Mouse (Mus musculus) ES-Bruce4 (cell line): ENCODE measurements around the gene Pdzd2. TPM values are rescaled to one million over a fixed set of nuclear protein-coding genes. Genes with fewer than 3 reads are reported as not detected.

Source experiments
- H3K27ac ChIP-seq: 2 replicates; pipeline ENCODE4 v1.5.1; 2012; ENCODE audit warnings: low read length, inconsistent platforms; ENCODE audit not compliant: insufficient read depth
- H3K27me3 ChIP-seq: 2 replicates; pipeline ENCODE4 v1.6.1; 2012; ENCODE audit warnings: mild to moderate bottlenecking, low read length, inconsistent platforms; ENCODE audit not compliant: control insufficient read depth, poor library complexity, insufficient read depth, severe bottlenecking
- H3K36me3 ChIP-seq: 2 replicates; pipeline ENCODE4 v1.6.1; 2012; ENCODE audit warnings: inconsistent platforms, mild to moderate bottlenecking, low read length, moderate library complexity; ENCODE audit not compliant: control insufficient read depth, poor library complexity, insufficient read depth, severe bottlenecking
- H3K4me1 ChIP-seq: one replicate; pipeline ENCODE4 v1.8.1; 2011; ENCODE audit warnings: low read length; ENCODE audit not compliant: control insufficient read depth, insufficient read depth
- H3K4me3 ChIP-seq: 2 replicates; pipeline ENCODE4 v1.5.1; 2011; ENCODE audit warnings: low read depth, mild to moderate bottlenecking, low read length
- H3K9ac ChIP-seq: 2 replicates; pipeline ENCODE4 v1.6.1; 2012; ENCODE audit warnings: low read depth, mild to moderate bottlenecking, inconsistent platforms; ENCODE audit not compliant: poor library complexity, severe bottlenecking
- H3K9me3 ChIP-seq: replicated peaks from 2 replicates; pipeline ENCODE4 v1.6.1; 2012; ENCODE audit warnings: mild to moderate bottlenecking, low read length, inconsistent platforms; ENCODE audit not compliant: control insufficient read depth, poor library complexity, insufficient read depth, severe bottlenecking
- CTCF ChIP-seq: IDR thresholded peaks from one replicate; pipeline ENCODE4 v1.8.1; 2011; ENCODE audit warnings: low read depth, low read length
- EP300 ChIP-seq: IDR thresholded peaks from 2 replicates; pipeline ENCODE4 v1.6.1; 2011; ENCODE audit warnings: low read depth, low read length; ENCODE audit not compliant: insufficient read depth
- POLR2A ChIP-seq: IDR thresholded peaks from one replicate; pipeline ENCODE4 v1.8.1; 2011; ENCODE audit warnings: low read length; ENCODE audit not compliant: insufficient read depth
- polyA plus RNA-seq: library from polyadenylated mRNA; stranded (reverse); fragments of >200 nt; gene quantifications from 2 replicates; pipeline ENCODE4 v1.2.4, GENCODE M21; 2011; ENCODE audit warnings: low read depth; ENCODE audit not compliant: missing spikeins, insufficient read depth, insufficient read length

The Pdzd2 gene
- polyA plus RNA-seq, 1 experiment: 7.3 TPM

- TF ChIP-seq POLR2A: no peak
- no peak for TF ChIP-seq CTCF
- no peak for TF ChIP-seq EP300
- no peak overlapping the region for H3K4me3 ChIP-seq
- H3K9me3 ChIP-seq: no peaks in the 10 kb centered on the region
- no peak overlapping the region for H3K27ac ChIP-seq
- H3K36me3 ChIP-seq: no peaks in the 10 kb centered on the region
- no peaks in the 10 kb centered on the region for H3K4me1 ChIP-seq
- no peak overlapping the region for H3K9ac ChIP-seq
- no peaks in the 10 kb centered on the region for H3K27me3 ChIP-seq
Observed at GRCm38 (mm10) chr15:12470900-12471838, 268.6 kb downstream of the Pdzd2 start.

GRCm38 (mm10) chr15:12468625-12469024 is 271.1 kb downstream of the Pdzd2 start:
- TF ChIP-seq POLR2A: no peak
- TF ChIP-seq EP300: no peak
- no peak for TF ChIP-seq CTCF
- Histone ChIP-seq H3K36me3 (no peaks in the 10 kb centered on the region), H3K27me3 (no peaks in the 10 kb centered on the region), H3K27ac (no peak overlapping the region), H3K4me3 (no peak overlapping the region), H3K9ac (no peak overlapping the region), H3K4me1 (no peaks in the 10 kb centered on the region), H3K9me3 (no peaks in the 10 kb centered on the region)

GRCm38 (mm10) chr15:12465748-12466147 is 274.0 kb downstream of the Pdzd2 start:
- H3K27ac ChIP-seq: no peak overlapping the region
- no peaks in the 10 kb centered on the region for H3K36me3 ChIP-seq
- H3K9me3 ChIP-seq: no peaks in the 10 kb centered on the region
- no peaks in the 10 kb centered on the region for H3K27me3 ChIP-seq
- no peaks in the 10 kb centered on the region for H3K4me1 ChIP-seq
- no peak for TF ChIP-seq CTCF
- TF ChIP-seq POLR2A: no peak
- TF ChIP-seq EP300: no peak
- H3K4me3 ChIP-seq: no peak overlapping the region
- no peak overlapping the region for H3K9ac ChIP-seq

GRCm38 (mm10) chr15:12456808-12457207 is 282.9 kb downstream of the Pdzd2 start:
- TF ChIP-seq POLR2A: no peak
- no peak for TF ChIP-seq CTCF
- TF ChIP-seq EP300: no peak
- Histone ChIP-seq H3K27ac (no peak overlapping the region), H3K4me3 (no peak overlapping the region), H3K9me3 (no peaks in the 10 kb centered on the region), H3K9ac (no peak overlapping the region), H3K36me3 (no peaks in the 10 kb centered on the region), H3K27me3 (no peaks in the 10 kb centered on the region), H3K4me1 (no peaks in the 10 kb centered on the region)

GRCm38 (mm10) chr15:12453343-12453742 is 286.4 kb downstream of the Pdzd2 start:
- no peaks in the 10 kb centered on the region for H3K36me3 ChIP-seq
- no peak overlapping the region for H3K4me3 ChIP-seq
- H3K27ac ChIP-seq: no peak overlapping the region
- no peaks in the 10 kb centered on the region for H3K9me3 ChIP-seq
- no peaks in the 10 kb centered on the region for H3K27me3 ChIP-seq
- peaks cover 3% of the 10 kb centered on the region for H3K4me1 ChIP-seq
- TF ChIP-seq EP300 (no peak), CTCF (no peak), POLR2A (no peak)
- no peak overlapping the region for H3K9ac ChIP-seq

GRCm38 (mm10) chr15:12452141-12452995 is 287.4 kb downstream of the Pdzd2 start:
- TF ChIP-seq CTCF (no peak), POLR2A (no peak), EP300 (no peak)

More at GRCm38 (mm10) chr15:12452141-12452995, 287.4 kb downstream of the Pdzd2 start:
- H3K4me1 ChIP-seq: peaks cover 3% of the 10 kb centered on the region
- no peak overlapping the region for H3K4me3 ChIP-seq
- no peaks in the 10 kb centered on the region for H3K27me3 ChIP-seq
- no peak overlapping the region for H3K9ac ChIP-seq
- no peaks in the 10 kb centered on the region for H3K36me3 ChIP-seq
- no peaks in the 10 kb centered on the region for H3K9me3 ChIP-seq
- H3K27ac ChIP-seq: no peak overlapping the region
